Mouse (Mus musculus): Measurements from ENCODE around the gene Nr1h4. TPM values are rescaled to one million over a fixed set of nuclear protein-coding genes. Genes with fewer than 3 reads are reported as not detected.
A peak's percentile ranks its signal among the peaks of the same experiment; 100 is the strongest.

Gene Nr1h4
- total RNA-seq, 2 experiments from 2014 or later: 16.8 to 27.6 TPM

DNA sequence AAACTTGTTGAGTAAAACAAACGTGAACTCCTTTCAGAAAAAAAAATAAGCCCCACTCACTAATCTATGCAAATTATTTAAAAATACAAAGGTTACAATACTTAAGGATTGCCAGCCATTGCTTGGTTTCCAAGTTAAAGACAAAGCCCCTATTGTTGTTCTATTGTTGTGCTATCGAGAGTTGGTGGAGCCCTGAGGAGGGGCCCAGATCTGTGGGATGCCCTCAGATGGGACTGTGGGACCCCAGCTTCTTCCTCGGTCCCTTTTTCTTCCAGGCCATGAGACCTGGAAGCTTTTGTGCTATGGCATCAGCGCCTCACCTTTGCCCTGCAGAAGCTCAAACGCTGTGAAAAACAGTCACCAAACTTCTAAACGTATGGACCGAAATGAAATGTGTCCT, 51.7 kb downstream of the Nr1h4 start:
- no peak for DNase-seq

DNA sequence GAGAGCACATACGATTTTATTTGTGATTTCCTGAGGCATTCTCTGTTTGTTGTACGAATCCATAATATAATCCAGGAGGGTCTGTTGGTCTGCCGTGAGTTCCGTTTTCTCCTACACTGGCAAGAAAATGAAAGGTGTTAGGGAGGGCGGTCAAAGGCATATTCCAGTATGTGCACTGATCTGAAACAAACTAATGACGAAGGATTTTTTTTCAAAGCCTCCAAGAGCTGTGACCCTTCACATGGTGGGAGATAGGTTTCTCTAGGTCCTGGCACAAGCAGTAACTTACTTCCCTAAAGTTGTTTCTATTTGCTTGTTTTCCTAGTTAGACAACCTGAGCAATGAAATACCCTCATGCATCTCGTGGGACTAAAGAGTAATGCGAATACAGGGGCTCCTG, 54.6 kb downstream of the Nr1h4 start:
- DNase-seq: no peak

DNA sequence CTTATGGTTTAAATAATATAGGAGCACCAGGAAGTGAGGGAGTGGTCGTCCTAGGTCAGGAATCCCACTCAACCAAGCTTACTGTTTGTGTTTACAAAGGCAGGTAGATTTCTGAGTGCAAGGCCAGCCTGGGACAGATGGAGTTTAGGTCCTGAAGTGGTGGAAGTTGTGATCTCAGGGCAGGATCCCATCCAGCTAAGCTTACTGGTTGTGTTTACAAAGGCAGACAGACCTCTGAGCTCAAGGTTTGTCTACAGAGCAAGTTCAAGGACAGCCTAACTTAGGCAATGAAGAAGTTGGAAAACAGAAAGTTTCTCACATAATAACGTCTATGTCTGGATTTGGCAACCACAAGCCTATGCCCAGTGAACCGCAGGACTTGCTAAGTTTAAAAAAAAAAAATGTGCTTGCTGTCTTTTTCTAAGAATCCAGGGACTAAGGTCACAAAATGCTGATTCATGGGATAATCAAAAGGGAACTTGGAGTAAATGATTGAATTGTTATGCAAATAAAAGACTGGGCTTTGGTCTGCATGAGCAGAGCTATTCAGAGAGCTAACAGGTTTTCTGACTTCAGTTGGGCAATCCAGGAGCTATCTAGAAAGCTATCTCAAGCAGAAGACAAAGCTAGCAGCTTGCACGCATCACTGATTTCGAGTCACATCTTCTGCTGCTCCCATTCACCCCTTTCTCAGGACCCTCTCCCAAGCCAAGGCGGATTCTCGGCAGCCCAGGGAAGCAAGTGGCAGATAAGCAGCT, 62.6 kb downstream of the Nr1h4 start:
- no peak for DNase-seq

DNA sequence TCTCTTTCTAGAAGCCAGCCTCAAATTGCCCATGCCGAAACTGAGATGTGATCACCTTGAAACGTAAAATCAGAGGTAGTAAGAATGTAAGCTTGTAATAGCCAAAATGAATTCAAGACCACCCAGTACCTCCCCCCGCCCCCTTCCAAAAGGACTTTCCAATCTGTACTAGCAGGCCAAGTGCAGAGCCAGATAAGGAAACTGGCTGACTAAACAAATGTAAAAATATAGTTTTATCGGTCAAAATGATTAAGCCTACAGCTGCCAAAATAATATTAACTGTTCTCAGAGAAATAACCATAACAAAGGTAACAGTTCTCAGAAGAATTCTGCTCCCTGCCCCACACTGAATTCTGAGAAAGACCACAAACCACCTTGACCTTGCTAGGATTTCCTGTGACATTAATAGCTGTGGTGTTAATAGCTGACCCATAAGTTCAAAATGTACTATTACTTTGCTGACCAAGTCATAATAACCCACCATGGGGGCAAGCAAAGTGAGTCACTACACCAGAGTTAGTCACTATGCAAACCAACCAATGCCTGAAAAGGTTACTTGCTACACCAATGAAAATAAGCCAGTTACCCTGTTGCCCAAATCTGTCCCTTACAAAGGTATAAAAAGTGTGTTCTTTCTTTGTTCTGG, 68.5 kb downstream of the Nr1h4 start:
- DNase-seq: no peak

DNA sequence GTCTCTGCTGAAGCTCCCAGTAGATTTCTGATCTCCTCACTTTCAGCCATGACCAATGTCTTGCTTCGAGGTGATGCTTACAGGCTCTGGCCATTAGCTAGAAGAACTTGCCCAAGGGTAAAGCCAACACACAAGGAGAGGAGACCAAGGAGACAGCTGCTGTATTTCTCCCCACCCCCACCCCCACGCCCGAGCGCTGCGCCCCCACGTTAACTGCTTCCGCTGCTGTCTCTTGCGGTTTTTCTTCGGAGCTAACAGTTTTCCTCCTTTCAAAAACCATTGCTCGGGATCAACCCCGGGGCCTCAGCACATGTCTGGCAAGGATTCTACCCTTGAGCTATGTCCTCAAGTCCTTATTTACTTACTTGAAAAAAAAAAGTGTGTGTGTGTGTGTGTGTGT, 70.5 kb downstream of the Nr1h4 start:
- DNase-seq: no peak

DNA sequence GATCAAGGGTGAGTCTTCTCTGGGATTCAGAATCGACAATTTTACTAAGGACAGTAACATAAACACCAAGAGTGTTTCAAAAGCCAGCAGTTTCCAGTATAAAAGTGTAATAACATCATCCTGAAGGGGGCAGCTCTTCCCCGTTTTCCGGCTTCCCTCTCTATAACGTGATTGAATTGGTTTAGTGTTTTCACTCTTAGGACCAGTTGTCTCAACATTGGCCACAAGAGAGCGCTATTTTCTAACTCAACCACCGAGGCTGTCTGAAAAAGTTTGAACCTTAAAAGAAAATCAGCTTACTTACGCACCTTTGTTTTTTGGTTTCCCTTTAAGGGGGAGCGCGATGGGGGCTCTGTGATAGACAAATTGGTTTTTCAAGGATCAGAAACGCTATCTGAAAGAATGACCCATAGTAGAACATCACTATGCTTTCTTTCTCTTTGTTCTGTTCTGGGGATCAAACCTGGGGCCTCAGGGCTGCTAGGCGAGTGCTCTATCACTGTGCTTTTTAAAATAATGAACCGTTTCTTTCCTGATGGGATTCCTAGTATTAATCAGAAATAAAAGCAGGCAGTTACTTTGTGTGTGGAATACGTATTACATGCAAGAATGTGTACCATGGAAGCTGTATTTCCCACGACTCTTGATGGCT, 71.4 kb downstream of the Nr1h4 start:
- DNase-seq: peak; percentile 67 to 83

DNA sequence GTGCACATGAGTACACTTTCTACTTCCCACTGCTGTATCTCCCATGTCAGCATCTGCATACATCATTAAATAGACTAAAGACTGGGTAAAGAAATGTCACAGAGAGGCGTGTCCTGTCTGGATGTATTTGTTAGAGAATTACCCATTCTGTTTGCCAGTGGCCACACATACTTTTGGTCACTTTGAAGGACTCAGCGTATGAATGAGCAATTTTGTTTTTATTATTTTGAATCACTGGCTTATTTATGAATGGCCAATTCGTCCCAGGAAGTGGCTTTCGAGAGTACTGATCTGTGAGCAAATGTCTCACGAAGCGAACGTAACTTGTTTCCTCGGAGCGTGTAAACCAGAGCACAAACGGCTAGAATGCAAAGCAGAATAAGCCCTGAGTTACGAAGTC, 72.4 kb downstream of the Nr1h4 start:
- no peak for DNase-seq

DNA sequence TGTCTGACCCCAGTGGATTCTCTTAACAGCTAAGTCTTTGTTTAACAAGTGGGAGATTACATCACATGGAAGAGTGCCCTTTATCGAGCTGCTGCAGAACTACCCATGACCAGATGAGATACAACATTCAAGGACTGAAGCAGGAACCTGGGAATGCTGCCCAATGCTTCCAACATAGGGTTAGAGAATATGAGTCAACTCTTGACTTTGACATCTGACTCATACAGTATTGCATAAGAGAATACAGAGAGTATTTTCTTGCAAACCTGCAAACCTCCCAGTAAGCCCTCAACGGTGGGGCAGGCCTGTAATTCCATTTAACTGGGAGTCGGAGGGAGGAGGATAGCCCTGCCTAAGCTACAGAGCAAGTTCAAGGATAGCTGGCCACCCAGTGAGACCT, 74.6 kb downstream of the Nr1h4 start:
- peak; percentile 83 to 84 for DNase-seq

DNA sequence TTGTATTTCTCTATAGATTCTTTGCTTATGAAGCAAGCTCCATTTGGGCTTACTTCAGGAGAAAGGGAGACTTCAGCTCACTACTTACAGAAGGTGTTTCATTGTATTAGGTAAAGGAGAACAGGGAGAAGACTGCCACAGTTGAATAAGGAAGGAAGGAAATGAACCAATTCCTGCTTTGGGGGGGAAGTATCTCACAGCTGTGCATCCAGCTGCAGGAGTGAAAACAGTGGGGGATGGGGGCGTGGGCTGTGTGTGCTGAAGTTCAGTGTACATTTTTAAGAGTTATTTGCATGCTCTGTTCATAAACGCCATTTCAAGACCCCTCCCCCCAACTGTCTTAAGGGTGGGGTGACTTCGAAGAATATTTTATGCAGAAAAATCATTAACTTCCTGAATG, 79.6 kb downstream of the Nr1h4 start:
- no peak for DNase-seq

DNA sequence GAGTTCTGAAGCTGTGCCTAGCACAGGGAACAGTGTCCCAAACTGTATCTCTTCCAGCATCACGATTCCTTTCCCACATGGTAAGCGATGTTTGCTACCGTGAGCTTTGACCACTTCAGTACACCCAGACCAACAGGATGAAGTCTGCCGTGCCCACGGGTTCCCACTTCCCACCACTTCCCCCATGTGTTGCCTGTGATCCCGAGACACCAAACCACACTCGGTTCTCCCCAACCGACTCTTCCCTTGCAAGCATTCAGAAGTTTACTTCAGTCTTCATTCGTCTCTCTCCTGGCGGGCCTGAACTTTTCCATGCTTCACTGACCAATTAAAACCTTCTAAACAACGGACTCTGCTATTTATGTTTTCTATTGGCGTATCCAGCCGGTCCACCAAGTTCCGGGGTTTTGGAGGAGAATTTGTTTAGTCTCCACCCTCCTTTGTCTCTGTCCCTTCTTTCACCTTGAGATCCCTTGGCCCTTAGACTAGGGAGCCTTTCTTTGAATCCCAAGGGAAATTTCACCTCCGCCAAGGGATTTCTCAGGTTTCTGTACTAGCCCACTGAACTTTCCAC, 80.2 kb downstream of the Nr1h4 start:
- no peak for DNase-seq

DNA sequence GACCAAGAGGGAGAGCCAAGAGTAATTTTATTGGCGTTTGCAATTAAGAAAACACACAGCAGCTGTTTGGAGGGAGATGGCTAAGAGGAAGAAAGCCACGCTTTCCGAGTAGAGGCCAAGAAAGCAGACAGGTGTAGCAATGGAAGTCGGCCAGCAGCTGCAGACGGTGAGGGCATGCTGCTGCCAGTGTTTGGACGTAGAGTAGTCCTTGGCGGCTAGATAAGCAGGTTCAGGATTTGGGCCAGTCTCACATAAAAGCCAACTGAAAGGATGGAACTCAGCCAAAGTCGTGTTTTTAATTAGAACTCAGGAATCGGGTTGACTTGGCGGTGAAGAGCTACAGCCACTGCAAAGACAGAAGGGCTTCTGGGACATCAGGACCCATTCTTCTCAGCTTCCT, 83.0 kb downstream of the Nr1h4 start:
- peak; percentile 13 to 23 for DNase-seq

DNA sequence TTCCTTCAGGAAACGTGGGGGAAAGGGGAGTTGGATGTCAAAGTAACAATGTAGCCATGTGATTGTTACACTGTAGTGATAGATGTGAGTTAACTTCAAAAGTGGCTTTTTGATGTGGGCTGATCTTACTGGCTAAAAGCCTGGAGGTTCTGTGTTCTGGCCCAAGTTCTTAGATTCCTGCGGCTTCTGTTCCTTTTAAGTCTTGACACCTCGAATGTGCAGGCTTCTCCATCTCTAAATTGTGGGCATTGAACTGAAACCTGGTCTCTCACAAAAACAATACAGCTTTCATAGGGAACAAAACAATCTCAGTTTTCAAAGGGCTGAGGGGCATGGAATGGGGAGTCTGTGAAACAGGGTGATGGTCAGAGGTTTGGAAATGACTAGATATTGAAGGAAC, 89.0 kb downstream of the Nr1h4 start:
- no peak for DNase-seq

DNA sequence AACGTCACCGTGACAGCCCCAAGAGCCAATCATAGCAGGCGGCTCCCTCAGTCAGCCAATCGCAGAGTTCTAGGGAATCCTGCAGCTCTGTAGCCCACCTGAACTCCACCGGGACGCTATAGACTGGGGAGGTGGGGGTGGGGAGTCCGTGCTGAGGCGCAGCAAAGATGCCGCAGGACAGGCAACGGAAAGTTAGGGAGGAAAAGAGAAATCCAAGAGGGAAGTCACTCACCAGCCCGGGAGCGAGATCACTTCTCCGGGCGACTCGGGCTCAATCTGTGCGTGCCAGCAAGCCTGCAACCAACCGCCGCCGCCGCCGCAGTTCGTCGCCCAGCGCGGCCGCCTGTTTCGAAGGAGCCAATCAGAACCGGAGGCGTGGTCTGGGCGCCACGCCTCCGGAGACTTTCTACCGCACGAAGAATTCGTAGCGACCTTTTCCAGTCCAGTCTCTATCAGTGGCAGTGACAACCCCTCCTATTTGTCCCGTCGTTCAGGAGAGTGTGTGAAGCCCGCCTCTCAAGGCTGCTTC, 89.7 kb downstream of the Nr1h4 start, which contains the start of gene Gas2l3:
Gene Gas2l3, minus strand, starts transcription at position 345 of the 529 bp plus-strand sequence.
- peak; percentile 92 for DNase-seq

DNA sequence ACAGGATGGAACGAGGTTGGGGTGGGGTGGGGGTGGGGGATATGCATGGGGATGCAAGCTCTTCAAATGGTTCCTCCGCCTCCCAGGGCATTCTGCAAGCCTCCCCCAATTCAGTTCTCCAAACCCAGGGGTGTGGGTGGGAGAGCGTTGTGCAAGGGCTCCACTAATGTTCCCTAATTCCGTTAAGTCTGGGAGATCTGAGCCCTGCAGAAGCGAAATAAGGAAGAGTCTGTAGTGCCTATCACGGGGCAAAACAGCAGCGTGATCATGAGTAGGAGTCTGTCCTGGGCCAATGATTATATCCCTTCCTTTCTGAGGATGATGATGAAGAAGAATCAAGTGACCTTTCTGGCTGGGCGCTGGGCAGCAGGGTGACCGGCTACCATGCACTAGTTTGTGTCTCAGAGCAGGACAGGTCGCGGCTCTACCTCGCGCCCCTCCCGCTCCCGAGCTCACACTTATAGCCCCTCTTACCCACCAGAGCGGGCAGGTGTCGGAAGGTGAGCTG, 90.2 kb downstream of the Nr1h4 start:
- DNase-seq: no peak

DNA sequence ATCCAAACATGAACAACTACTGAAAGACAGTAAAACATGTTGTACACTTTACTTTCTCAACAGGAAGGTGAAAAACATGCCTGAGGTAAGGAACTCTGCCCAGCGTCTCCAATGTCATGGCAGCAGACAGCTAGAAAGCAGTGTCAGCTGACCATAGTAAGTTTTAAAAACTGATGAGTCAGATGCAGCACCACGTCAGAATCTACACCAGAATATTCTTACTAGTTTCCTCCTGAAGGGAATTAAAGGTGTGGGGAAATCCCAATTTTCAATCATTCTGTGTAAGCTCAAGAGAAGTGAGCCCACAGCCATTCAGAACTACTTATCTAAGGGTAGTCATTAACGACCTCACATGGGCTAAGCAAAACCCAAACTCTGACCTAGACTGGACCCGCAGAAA, 90.7 kb downstream of the Nr1h4 start:
- peak in 1 of 2 experiments; percentile 13 for DNase-seq

DNA sequence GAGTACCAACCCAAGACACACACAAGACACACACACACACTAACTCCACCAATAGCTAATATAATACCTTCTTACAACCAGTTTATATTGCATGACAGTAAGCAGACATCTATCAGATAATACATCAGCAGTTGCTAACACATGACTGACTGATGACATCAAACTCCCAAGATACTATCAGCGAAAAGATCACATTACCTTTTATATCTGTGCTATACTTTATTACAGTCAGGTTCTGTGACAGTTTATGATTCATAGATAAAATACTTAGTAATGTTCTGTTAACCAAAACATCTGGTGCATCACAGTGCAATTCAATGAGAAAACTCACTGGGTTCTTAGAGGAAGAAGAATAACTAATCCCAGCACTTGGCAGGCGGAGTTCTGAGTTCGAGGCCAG, 91.4 kb downstream of the Nr1h4 start:
- DNase-seq: no peak

DNA sequence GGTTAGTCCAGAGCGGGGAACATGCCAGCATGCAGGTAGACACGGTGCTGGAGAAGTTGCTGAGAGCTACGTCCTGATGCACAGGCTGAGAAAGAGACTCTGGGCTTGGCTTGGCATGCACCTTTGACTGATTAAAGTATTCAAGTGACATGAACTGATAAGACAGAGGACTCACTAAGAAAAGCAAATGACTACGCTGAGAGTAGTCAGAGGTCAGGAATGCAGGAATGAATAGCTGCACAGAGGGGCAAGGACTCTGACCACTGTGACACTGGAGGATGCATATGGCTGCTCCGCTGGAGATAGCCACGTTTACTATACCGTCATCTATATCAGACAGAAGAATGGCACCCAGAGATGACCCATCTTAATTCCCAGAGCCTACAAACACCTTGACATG, 94.0 kb downstream of the Nr1h4 start:
- DNase-seq: peak; percentile 12 to 25

DNA sequence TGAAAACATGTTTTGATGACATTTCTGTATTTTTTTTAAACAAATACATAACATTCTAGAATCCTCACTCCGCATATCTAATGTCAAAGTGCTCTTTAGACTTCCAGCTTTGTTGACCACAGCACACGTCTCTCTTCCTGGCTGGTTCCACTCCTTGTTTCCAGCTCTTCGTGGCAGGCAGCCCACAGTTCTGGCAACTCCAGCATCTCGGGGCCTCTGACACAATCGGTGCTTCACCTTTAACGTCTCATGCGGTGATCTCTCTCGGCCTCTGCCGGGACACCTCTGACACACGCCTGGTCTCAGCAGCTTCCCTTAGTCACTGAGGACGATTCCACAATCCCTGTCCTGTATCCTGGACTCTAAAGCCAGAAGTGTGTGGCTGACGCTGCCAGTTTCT, 95.4 kb downstream of the Nr1h4 start:
- DNase-seq: peak in 1 of 2 experiments; percentile 14

DNA sequence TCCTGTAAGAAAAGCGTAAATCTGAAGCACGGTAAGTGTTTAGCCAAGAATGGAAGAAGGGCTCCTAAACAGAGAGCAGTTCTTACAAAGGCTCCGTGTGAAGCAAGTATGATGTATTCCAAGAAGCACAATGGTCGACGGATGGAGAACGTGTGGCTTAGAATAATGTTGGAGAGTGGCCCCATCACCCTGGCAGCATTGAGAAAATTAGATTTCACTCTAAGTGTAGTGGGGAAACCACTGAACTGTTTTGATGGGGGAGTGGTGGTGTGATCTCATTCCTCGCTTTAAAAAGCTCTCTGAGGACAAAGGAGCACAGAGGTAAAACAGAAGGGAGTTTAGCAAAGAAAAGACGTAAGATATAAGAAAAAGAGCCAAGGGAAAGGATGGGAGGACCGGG, 95.9 kb downstream of the Nr1h4 start:
- no peak for DNase-seq

DNA sequence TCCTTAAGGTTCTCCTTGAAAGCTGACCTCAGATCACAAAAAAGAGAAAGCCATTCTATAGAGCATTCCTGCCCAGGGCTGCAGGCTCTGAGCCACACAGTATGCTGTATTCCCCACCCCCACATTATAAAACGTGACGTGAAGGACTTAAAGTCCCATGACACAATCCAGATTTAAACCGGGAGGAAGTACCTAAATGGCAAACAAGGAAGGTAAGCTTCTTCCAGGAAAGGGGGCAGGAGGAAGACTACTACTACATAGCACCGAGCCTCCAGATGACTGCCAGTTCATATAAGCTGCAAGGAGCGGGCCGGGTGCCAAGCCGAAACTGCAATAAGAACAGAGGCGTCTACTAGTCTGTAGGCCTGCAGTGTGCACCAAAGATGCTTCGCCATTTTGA, 97.5 kb downstream of the Nr1h4 start:
- DNase-seq: no peak

DNA sequence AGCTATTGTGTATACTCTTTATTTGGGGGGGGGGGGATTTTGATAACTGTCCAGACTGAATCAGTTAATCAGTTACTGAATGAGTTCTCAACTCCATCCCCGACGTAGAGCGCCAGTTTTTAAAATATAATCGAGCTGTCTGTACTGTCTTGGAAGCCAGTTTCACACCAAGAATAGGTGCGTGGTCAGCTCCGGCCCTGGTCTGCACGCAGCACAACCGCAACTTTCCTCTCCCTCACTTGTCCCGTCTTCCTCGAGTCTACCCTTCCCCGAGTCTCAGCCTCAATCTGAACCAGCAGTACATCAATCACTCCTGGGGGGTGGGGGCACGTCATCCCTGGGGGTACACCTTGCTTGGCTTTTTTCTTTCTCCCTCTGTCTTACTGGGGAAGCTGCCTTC, 98.0 kb downstream of the Nr1h4 start:
- no peak for DNase-seq

DNA sequence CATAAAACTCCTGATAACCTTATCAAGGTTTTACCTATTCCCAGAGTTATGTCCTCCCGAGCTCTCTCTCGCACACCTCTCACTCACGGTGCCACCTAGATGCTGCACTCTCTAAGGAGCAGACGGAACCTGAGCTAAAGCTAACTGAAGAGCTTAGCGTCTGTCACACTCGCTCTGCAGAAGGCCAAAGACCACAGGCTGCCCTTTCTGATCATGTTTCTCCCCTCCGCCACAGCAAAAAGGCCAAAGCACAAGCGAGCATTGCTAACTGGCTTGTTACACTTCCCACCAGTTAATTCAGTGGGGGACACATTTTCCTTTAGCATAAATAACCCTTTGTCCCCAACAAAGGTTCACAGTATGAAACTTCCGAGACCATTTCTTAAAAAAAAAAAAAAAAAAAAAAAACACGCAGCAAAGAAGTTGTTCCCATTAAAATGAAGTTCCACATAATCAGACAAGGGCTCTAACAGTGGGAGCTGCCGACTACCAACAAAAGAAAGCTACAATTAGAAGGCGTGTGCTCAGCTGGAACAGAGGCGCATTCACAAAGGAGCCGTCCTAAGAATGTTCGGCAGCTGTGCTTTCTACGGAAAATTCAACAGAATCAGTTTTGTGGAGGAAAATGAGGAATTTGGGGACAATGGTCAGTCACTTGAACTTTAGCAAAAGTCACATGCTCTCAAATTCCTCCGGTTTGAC, 98.7 kb downstream of the Nr1h4 start:
- no peak for DNase-seq
